Mouse (Mus musculus) liver, embryonic 14.5 days (tissue): ENCODE data around the gene Tnfrsf19. TPM values are rescaled to one million over a fixed set of nuclear protein-coding genes. Genes with fewer than 3 reads are reported as not detected.

Experiments
- ATAC-seq: fragments of 200-750 bp; cut with Nextera tagmentation; 2 replicates; pipeline ENCODE4 v1.8.0; 2017; ENCODE audit warnings: moderate number of reproducible peaks, mild to moderate bottlenecking, moderate library complexity; ENCODE audit not compliant: insufficient read depth
- DNase-seq, 3 experiments: peaks; one replicate each; pipeline ENCODE4 v3.0.0-alpha.2; 2012 to 2013; ENCODE audit warnings: low read depth in 3 of 3, low spot score in 3 of 3
- H3K27ac ChIP-seq: fragments of 300-500 bp; sonication (generic); 2 replicates; pipeline ENCODE4 v1.5.1; 2014; ENCODE audit warnings: moderate library complexity, mild to moderate bottlenecking, control low read depth, inconsistent platforms
- H3K27me3 ChIP-seq: fragments of 300-500 bp; sonication (generic); 2 replicates; pipeline ENCODE4 v1.6.1; 2014; ENCODE audit warnings: mild to moderate bottlenecking, low read length, moderate library complexity; ENCODE audit not compliant: control insufficient read depth, insufficient read depth
- H3K36me3 ChIP-seq: fragments of 300-500 bp; sonication (generic); replicated peaks from 2 replicates; pipeline ENCODE4 v1.6.1; 2014; ENCODE audit warnings: low read depth; ENCODE audit not compliant: control insufficient read depth, insufficient read depth
- H3K4me1 ChIP-seq, 2 experiments: fragments of 200-500 bp in 1 of 2; fragments of 300-500 bp in 1 of 2; sonication (generic) in 1 of 2; replicated peaks; 2 replicates each; pipeline ENCODE4 v1.6.1; 2012 to 2014; ENCODE audit warnings: antibody characterized with exemption in 1 of 2, inconsistent platforms in 1 of 2, low read length in 1 of 2; ENCODE audit not compliant: control insufficient read depth in 2 of 2, insufficient read depth in 2 of 2
- H3K4me2 ChIP-seq: fragments of 300-500 bp; sonication (generic); 2 replicates; pipeline ENCODE4 v1.6.1; 2014; ENCODE audit warnings: low read depth, mild to moderate bottlenecking, control low read depth, moderate library complexity
- H3K4me3 ChIP-seq, 2 experiments: fragments of 200-500 bp in 1 of 2; fragments of 300-500 bp in 1 of 2; sonication (generic) in 1 of 2; 2 replicates each; pipeline ENCODE4 v1.5.1; 2012 to 2014; ENCODE audit warnings: low read depth in 2 of 2, low read length in 2 of 2, mild to moderate bottlenecking in 2 of 2, control low read depth in 1 of 2, inconsistent platforms in 1 of 2, moderate library complexity in 1 of 2; ENCODE audit not compliant: insufficient read depth in 1 of 2
- H3K9ac ChIP-seq: fragments of 300-500 bp; sonication (generic); replicated peaks from 2 replicates; pipeline ENCODE4 v1.6.1; 2014; ENCODE audit warnings: mild to moderate bottlenecking, control low read depth, moderate library complexity
- H3K9me3 ChIP-seq: fragments of 300-500 bp; sonication (generic); 2 replicates; pipeline ENCODE4 v1.6.1; 2016; ENCODE audit warnings: low read length, mixed read lengths; ENCODE audit not compliant: control insufficient read depth
- CTCF ChIP-seq: IDR thresholded peaks from 2 replicates; pipeline ENCODE4 v1.5.1; 2016; ENCODE audit warnings: antibody characterized with exemption, low read depth, control low read depth
- EP300 ChIP-seq: IDR thresholded peaks from 2 replicates; pipeline ENCODE4 v1.6.1; 2016; ENCODE audit warnings: antibody characterized with exemption, low read depth
- WGBS: fragments of 180-500 bp; shearing (Covaris S2); extraction: QIAGEN DNeasy Blood & Tissue Kit; methylation state at CpG from one replicate; pipeline ENCODE4 v1.1.7; 2014; ENCODE audit not compliant: insufficient replicate concordance; 5-methylcytosine and 5-hydroxymethylcytosine counted together
- polyA plus RNA-seq, 2 experiments: library from polyadenylated mRNA; depleted of rRNA in 1 of 2; stranded (reverse) in 1 of 2; unstranded in 1 of 2; fragments of >200 nt; fragmentation: Nextera tagmentation in 1 of 2; extraction: Ambion mirVana in 1 of 2; gene quantifications; 2 replicates each; pipeline versions ENCODE4 v1.2.1 to v1.2.3; 2012 to 2014

The Tnfrsf19 gene
- polyA plus RNA-seq, 2 experiments: 2.3 to 3.6 TPM

- DNase-seq: no peak
- Histone ChIP-seq H3K4me3 (no peak overlapping the region), H3K9me3 (no peaks in the 10 kb centered on the region), H3K4me1 (no peaks in the 10 kb centered on the region), H3K27ac (no peak overlapping the region), H3K36me3 (no peaks in the 10 kb centered on the region), H3K9ac (no peak overlapping the region), H3K27me3 (no peaks in the 10 kb centered on the region), H3K4me2 (no peak overlapping the region)
- ATAC-seq: no peak
- 32% methylated on average over 4 of the region's 4 CpGs for WGBS
- TF ChIP-seq CTCF (no peak), EP300 (no peak)
These were observed 129.6 kb downstream of the Tnfrsf19 start for GRCm38 (mm10) chr14:60916661-60917060.

Other genes with a start within 250 kb of the Tnfrsf19 start
- gene Sacs, start 92.0 kb upstream of the Tnfrsf19 start, polyA plus RNA-seq (2012; rRNA removed): 1.4 and 1.9 TPM in 2 replicates
- gene Sacs, start 92.0 kb upstream of the Tnfrsf19 start, polyA plus RNA-seq (2014; fragmentation: Nextera tagmentation; extraction: Ambion mirVana): 1.5 and 1.8 TPM in 2 replicates
- 0.02 and 0.03 TPM in 2 replicates for gene Sgcg, start 212.0 kb upstream of the Tnfrsf19 start, polyA plus RNA-seq (2012; rRNA removed)
- gene Sgcg, start 212.0 kb upstream of the Tnfrsf19 start, polyA plus RNA-seq (2014; fragmentation: Nextera tagmentation; extraction: Ambion mirVana): 0.05 TPM in 1 of 2 replicates, not detected in the other